Mouse (Mus musculus) erythroblast, embryonic 14.5 days (primary cell): ENCODE data around the gene Fgfr2. TPM values are rescaled to one million over a fixed set of nuclear protein-coding genes. Genes with fewer than 3 reads are reported as not detected.

Source experiments
- H3K27me3 ChIP-seq: 2 replicates; pipeline ENCODE4 v1.6.1; 2012; ENCODE audit warnings: inconsistent platforms; ENCODE audit not compliant: control insufficient read depth
- H3K36me3 ChIP-seq: 2 replicates; pipeline ENCODE4 v1.6.1; 2012; ENCODE audit warnings: mild to moderate bottlenecking, inconsistent platforms; ENCODE audit not compliant: control insufficient read depth
- H3K4me1 ChIP-seq: 2 replicates; pipeline ENCODE4 v1.6.1; 2012; ENCODE audit warnings: inconsistent platforms; ENCODE audit not compliant: control insufficient read depth
- H3K4me3 ChIP-seq: replicated peaks from 2 replicates; pipeline ENCODE3; 2012; ENCODE audit warnings: moderate library complexity, mild to moderate bottlenecking, inconsistent platforms
- H3K9me3 ChIP-seq: 2 replicates; pipeline ENCODE4 v1.6.1; 2012; ENCODE audit warnings: low read length, inconsistent platforms, mixed read lengths; ENCODE audit not compliant: control insufficient read depth
- GATA1 ChIP-seq: IDR thresholded peaks from 2 replicates; pipeline ENCODE4 v1.6.1; 2012; ENCODE audit warnings: low read length, inconsistent platforms, mixed read lengths
- TAL1 ChIP-seq: IDR thresholded peaks from 3 replicates; pipeline ENCODE4 v1.6.1; 2012; ENCODE audit warnings: low read length, inconsistent platforms, mixed read lengths
- polyA plus RNA-seq: library from polyadenylated mRNA; stranded (reverse); fragments of >175 nt; gene quantifications from 2 replicates; pipeline ENCODE4 v1.2.3, GENCODE M21; 2012

Gene Fgfr2
- polyA plus RNA-seq, 1 experiment = not detected

- TF ChIP-seq TAL1 (no peak), GATA1 (no peak)
- Histone ChIP-seq H3K9me3 (no peaks in the 10 kb centered on the region), H3K4me3 (no peak overlapping the region), H3K4me1 (no peaks in the 10 kb centered on the region), H3K27me3 (peaks cover 42% of the 10 kb centered on the region), H3K36me3 (no peaks in the 10 kb centered on the region)
Measured at GRCm38 (mm10) chr7:130267099-130267498, 2856.1 kb downstream of the Fgfr2 start.

GRCm38 (mm10) chr7:130266166-130266490 lies 2857.0 kb downstream of the Fgfr2 start:
- no peaks in the 10 kb centered on the region for H3K9me3 ChIP-seq
- no peaks in the 10 kb centered on the region for H3K4me1 ChIP-seq
- peaks cover 44% of the 10 kb centered on the region for H3K27me3 ChIP-seq
- TF ChIP-seq GATA1 = no peak
- no peak for TF ChIP-seq TAL1
- H3K4me3 ChIP-seq = peak overlapping the region; percentile 55
- H3K36me3 ChIP-seq = no peaks in the 10 kb centered on the region

- no peak for TF ChIP-seq GATA1
- TF ChIP-seq TAL1 = no peak
- peak overlapping the region; percentile 55 for H3K4me3 ChIP-seq
- H3K9me3 ChIP-seq = no peaks in the 10 kb centered on the region
- no peaks in the 10 kb centered on the region for H3K4me1 ChIP-seq
- no peaks in the 10 kb centered on the region; the same call in 1 of the 2 replicates for H3K36me3 ChIP-seq
- H3K27me3 ChIP-seq = peaks cover 44% of the 10 kb centered on the region
Measured at GRCm38 (mm10) chr7:130265319-130266165, 2857.6 kb downstream of the Fgfr2 start.

GRCm38 (mm10) chr7:130264616-130265318 lies 2858.4 kb downstream of the Fgfr2 start:
- Histone ChIP-seq H3K9me3 (no peaks in the 10 kb centered on the region), H3K36me3 (no peaks in the 10 kb centered on the region; the same call in 1 of the 2 replicates), H3K27me3 (peaks cover 44% of the 10 kb centered on the region), H3K4me3 (peak overlapping the region; percentile 55), H3K4me1 (no peaks in the 10 kb centered on the region)
- TF ChIP-seq GATA1 = no peak
- no peak for TF ChIP-seq TAL1

- Histone ChIP-seq H3K27me3 (peaks cover 44% of the 10 kb centered on the region), H3K4me3 (peak overlapping the region; percentile 29), H3K9me3 (no peaks in the 10 kb centered on the region), H3K4me1 (no peaks in the 10 kb centered on the region), H3K36me3 (no peaks in the 10 kb centered on the region; the same call in 1 of the 2 replicates)
- TF ChIP-seq GATA1 (no peak), TAL1 (no peak)
Measured at GRCm38 (mm10) chr7:130263799-130264351, 2859.3 kb downstream of the Fgfr2 start.

- Histone ChIP-seq H3K9me3 (no peaks in the 10 kb centered on the region), H3K4me1 (no peaks in the 10 kb centered on the region), H3K27me3 (peaks cover 44% of the 10 kb centered on the region), H3K36me3 (no peaks in the 10 kb centered on the region; the same call in 1 of the 2 replicates), H3K4me3 (no peak overlapping the region)
- TF ChIP-seq TAL1 (no peak), GATA1 (no peak)
Measured at GRCm38 (mm10) chr7:130263233-130263594, 2859.9 kb downstream of the Fgfr2 start.

- peaks cover 44% of the 10 kb centered on the region for H3K27me3 ChIP-seq
- no peaks in the 10 kb centered on the region for H3K9me3 ChIP-seq
- no peak overlapping the region for H3K4me3 ChIP-seq
- H3K4me1 ChIP-seq = no peaks in the 10 kb centered on the region
- no peak for TF ChIP-seq TAL1
- no peak for TF ChIP-seq GATA1
- no peaks in the 10 kb centered on the region; the same call in 1 of the 2 replicates for H3K36me3 ChIP-seq
Measured at GRCm38 (mm10) chr7:130262528-130263232, 2860.5 kb downstream of the Fgfr2 start.

GRCm38 (mm10) chr7:130261684-130262527 lies 2861.2 kb downstream of the Fgfr2 start:
- TF ChIP-seq TAL1 (no peak), GATA1 (no peak)
- H3K9me3 ChIP-seq = no peaks in the 10 kb centered on the region
- H3K27me3 ChIP-seq = peaks cover 37% of the 10 kb centered on the region
- H3K36me3 ChIP-seq = no peaks in the 10 kb centered on the region; the same call in 1 of the 2 replicates
- no peaks in the 10 kb centered on the region for H3K4me1 ChIP-seq
- H3K4me3 ChIP-seq = no peak overlapping the region
